In the genomic region with DNA sequence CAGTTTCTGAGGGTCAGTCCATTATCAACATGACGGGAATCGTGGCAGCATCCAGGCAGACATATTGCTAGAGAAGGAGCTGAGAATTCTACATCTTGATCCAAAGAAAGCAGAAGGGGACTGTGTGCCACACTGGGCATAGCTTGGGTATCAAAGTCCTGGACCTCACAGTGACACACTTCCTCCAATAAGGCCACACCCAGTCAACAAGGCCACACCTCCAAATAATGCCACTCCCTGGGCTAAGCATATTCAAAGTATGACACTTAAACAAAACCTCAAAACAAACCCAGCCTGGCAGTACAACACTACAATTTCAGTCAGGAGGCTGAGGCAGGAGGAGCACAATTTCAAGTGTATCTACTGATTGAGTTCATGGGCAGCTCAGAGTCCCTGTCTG, we compare ENCODE assay signal across 24 mouse cellular contexts.
"Had no signal": no experiment of that assay in that cellular context is flagged by ENCODE, and none has a peak within 500 bp of the region (broad histone marks: within the 10 kb centered on the region; RNA-seq: fewer than 3 reads in every experiment).

No protein-coding gene starts in this region.

- H3K27me3 ChIP-seq: heart, embryonic 13.5 days; heart, embryonic 15.5 days; hindbrain, embryonic 13.5 days; intestine, embryonic 15.5 days; limb, embryonic 12.5 days had no signal

- H3K4me1 ChIP-seq: hindbrain, embryonic 13.5 days; intestine, embryonic 15.5 days; limb, embryonic 12.5 days had no signal

- DNase-seq: gastrocnemius, postnatal 14 days; gastrocnemius, postnatal 36 days; heart, adult 11 months; heart, adult 2 months; heart, postnatal 14 days; heart, postnatal 36 days; kidney, adult 18-20 months; kidney, adult 8-10 months; kidney, postnatal 10 days; kidney, postnatal 25 days; kidney, postnatal 4 days; liver had no signal

- H3K27ac ChIP-seq: heart, adult 2 months; heart, embryonic 13.5 days; heart, embryonic 15.5 days; hindbrain, embryonic 13.5 days; intestine, embryonic 15.5 days; layer of hippocampus, adult 2 months; left cerebral cortex, adult 2 months; limb, embryonic 10.5 days; limb, embryonic 12.5 days had no signal

- H3K9me3 ChIP-seq: heart, embryonic 13.5 days; heart, embryonic 15.5 days; hindbrain, embryonic 13.5 days; intestine, embryonic 15.5 days; limb, embryonic 10.5 days had no signal

- ATAC-seq: hindbrain, embryonic 16.5 days; inflammation-experienced regulatory T-cells, adult 6 months; intestine, embryonic 15.5 days had no signal

- H3K36me3 ChIP-seq: heart, embryonic 13.5 days; heart, embryonic 15.5 days; hindbrain, embryonic 13.5 days; intestine, embryonic 15.5 days; limb, embryonic 10.5 days; limb, embryonic 12.5 days had no signal

- H3K4me3 ChIP-seq: heart, adult 2 months; heart, embryonic 13.5 days; heart, embryonic 15.5 days; hindbrain, embryonic 13.5 days; intestine, embryonic 15.5 days; layer of hippocampus, adult 2 months; left cerebral cortex, adult 2 months; limb, embryonic 10.5 days; limb, embryonic 12.5 days had no signal

- H3K9ac ChIP-seq: heart, embryonic 13.5 days; heart, embryonic 15.5 days; hindbrain, embryonic 13.5 days; intestine, embryonic 15.5 days; limb, embryonic 12.5 days had no signal

- H3K4me2 ChIP-seq: heart, embryonic 11.5 days; heart, embryonic 13.5 days; heart, embryonic 15.5 days; hindbrain, embryonic 13.5 days; intestine, embryonic 15.5 days; limb, embryonic 12.5 days; liver, embryonic 11.5 days had no signal
